24 mouse cellular contexts compared by ENCODE assay signal in the genomic region with DNA sequence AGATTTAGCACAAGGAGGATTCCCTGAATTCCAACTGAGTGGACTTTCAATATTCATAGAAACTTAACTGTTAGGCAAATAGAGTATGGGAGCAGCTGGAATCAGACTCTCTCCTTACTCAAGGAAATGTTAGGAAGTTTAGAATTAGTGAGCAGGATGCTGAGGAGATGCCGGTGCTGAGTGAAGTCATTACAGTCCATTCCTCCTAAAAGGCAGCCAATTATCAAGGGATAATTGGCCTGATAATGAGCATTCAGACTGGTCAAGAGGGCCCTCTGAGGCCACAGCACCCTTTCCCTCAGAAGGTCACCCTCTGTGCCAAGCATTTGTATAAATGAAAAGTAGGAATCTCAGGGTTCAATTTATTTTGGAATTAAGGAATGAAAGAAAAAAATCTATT.
DNase-seq lines count a peak whose midpoint lies in the region; ATAC-seq and TF ChIP-seq lines count a peak whose summit lies in the region.
"Had no signal": no experiment of that assay in that cellular context is flagged by ENCODE, and none has a peak within 500 bp of the region (broad histone marks: within the 10 kb centered on the region; RNA-seq: fewer than 3 reads in every experiment).

No protein-coding gene starts in this region.

- intact Hi-C loops in heart, postnatal 10 days (cut with DNase I): no loop called here

- no peak overlapping the region for H3K4me2 ChIP-seq in forebrain, embryonic 12.5 days
- no peak overlapping the region for H3K4me2 ChIP-seq in forebrain, postnatal 0 days (ENCODE audit: low read depth)
- H3K4me2 ChIP-seq in forebrain, embryonic 13.5 days: no peak overlapping the region
- H3K4me2 ChIP-seq: embryonic facial prominence, embryonic 12.5 days; embryonic facial prominence, embryonic 15.5 days; heart, embryonic 13.5 days; hindbrain, embryonic 13.5 days; intestine, embryonic 15.5 days had no signal

- 0 out of 2 replicates have a peak overlapping the region, but pooled peaks have one; percentile 36 for H3K27ac ChIP-seq in forebrain, embryonic 12.5 days
- H3K27ac ChIP-seq in forebrain, postnatal 0 days (ENCODE audit: low read depth, low read length): no peak overlapping the region
- H3K27ac ChIP-seq in forebrain, embryonic 13.5 days: no peak overlapping the region
- H3K27ac ChIP-seq: embryonic facial prominence, embryonic 12.5 days; embryonic facial prominence, embryonic 15.5 days; heart, adult 2 months; heart, embryonic 10.5 days; heart, embryonic 13.5 days; hindbrain, embryonic 10.5 days; hindbrain, embryonic 13.5 days; intestine, embryonic 15.5 days had no signal

- H3K4me1 ChIP-seq in forebrain, embryonic 12.5 days: peaks cover 4% of the 10 kb centered on the region
- H3K4me1 ChIP-seq in forebrain, postnatal 0 days (ENCODE audit: insufficient read depth): no peaks in the 10 kb centered on the region
- peaks cover 8% of the 10 kb centered on the region for H3K4me1 ChIP-seq in forebrain, embryonic 13.5 days
- H3K4me1 ChIP-seq: embryonic facial prominence, embryonic 12.5 days; embryonic facial prominence, embryonic 15.5 days; heart, embryonic 10.5 days; heart, embryonic 13.5 days; intestine, embryonic 15.5 days had no signal

- no peak overlapping the region for H3K9ac ChIP-seq in forebrain, embryonic 12.5 days
- no peak overlapping the region for H3K9ac ChIP-seq in forebrain, postnatal 0 days
- H3K9ac ChIP-seq in forebrain, embryonic 13.5 days: no peak overlapping the region
- H3K9ac ChIP-seq: embryonic facial prominence, embryonic 12.5 days; embryonic facial prominence, embryonic 15.5 days; heart, embryonic 13.5 days; hindbrain, embryonic 13.5 days; intestine, embryonic 15.5 days had no signal

- H3K9me3 ChIP-seq in forebrain, embryonic 12.5 days: no peaks in the 10 kb centered on the region
- no peaks in the 10 kb centered on the region for H3K9me3 ChIP-seq in forebrain, postnatal 0 days (ENCODE audit: low read length)
- H3K9me3 ChIP-seq in forebrain, embryonic 13.5 days (replicated peaks): no peaks in the 10 kb centered on the region
- H3K9me3 ChIP-seq: embryonic facial prominence, embryonic 12.5 days; embryonic facial prominence, embryonic 15.5 days; heart, embryonic 10.5 days; heart, embryonic 13.5 days; hindbrain, embryonic 10.5 days; hindbrain, embryonic 13.5 days; intestine, embryonic 15.5 days had no signal

- no peak overlapping the region for H3K4me3 ChIP-seq in forebrain, embryonic 12.5 days (replicated peaks)
- no peak overlapping the region for H3K4me3 ChIP-seq in forebrain, postnatal 0 days (ENCODE audit: low read depth, low read length)
- no peak overlapping the region for H3K4me3 ChIP-seq in forebrain, embryonic 13.5 days
- H3K4me3 ChIP-seq: embryonic facial prominence, embryonic 12.5 days; embryonic facial prominence, embryonic 15.5 days; heart, adult 2 months; heart, embryonic 10.5 days; heart, embryonic 13.5 days; hindbrain, embryonic 10.5 days; hindbrain, embryonic 13.5 days; intestine, embryonic 15.5 days had no signal

- no peak for TF ChIP-seq CTCF in forebrain, postnatal 0 days (IDR thresholded peaks at IDR 0.05; ENCODE audit: low read depth)

- H3K36me3 ChIP-seq in forebrain, embryonic 12.5 days (replicated peaks): no peaks in the 10 kb centered on the region
- H3K36me3 ChIP-seq in forebrain, postnatal 0 days (ENCODE audit: insufficient read depth): no peaks in the 10 kb centered on the region
- H3K36me3 ChIP-seq in forebrain, embryonic 13.5 days (ENCODE audit: poor library complexity, severe bottlenecking): no peaks in the 10 kb centered on the region
- H3K36me3 ChIP-seq: embryonic facial prominence, embryonic 12.5 days; embryonic facial prominence, embryonic 15.5 days; heart, embryonic 10.5 days; heart, embryonic 13.5 days; hindbrain, embryonic 10.5 days; hindbrain, embryonic 13.5 days; intestine, embryonic 15.5 days had no signal

- H3K27me3 ChIP-seq in forebrain, embryonic 12.5 days: peaks cover 7% of the 10 kb centered on the region; the same call in 1 of the 2 replicates
- no peaks in the 10 kb centered on the region for H3K27me3 ChIP-seq in forebrain, postnatal 0 days (ENCODE audit: insufficient read depth, low read length)
- no peaks in the 10 kb centered on the region for H3K27me3 ChIP-seq in forebrain, embryonic 13.5 days
- H3K27me3 ChIP-seq: embryonic facial prominence, embryonic 12.5 days; embryonic facial prominence, embryonic 15.5 days; heart, embryonic 13.5 days; intestine, embryonic 15.5 days had no signal

- peak; percentile 51; the same call in 1 of the 2 replicates for ATAC-seq in forebrain, embryonic 12.5 days (ENCODE audit: low FRiP score)
- no peak for ATAC-seq in forebrain, postnatal 0 days
- ATAC-seq in forebrain, embryonic 13.5 days: peak; percentile 41; the same call in 1 of the 2 replicates
- ATAC-seq: activated CD4-positive, CD25-positive, alpha-beta regulatory T cell, adult 4 months; CD4-positive, CD25-positive, alpha-beta regulatory T cell, adult 4 months; intestine, embryonic 15.5 days had no signal

- DNase-seq in forebrain, postnatal 0 days: no peak
- peak; percentile 7 for DNase-seq in retina, postnatal 1 day
- no peak for DNase-seq in heart, postnatal 10 days
- no peak for DNase-seq in lung, adult 18-20 months
- DNase-seq: adrenal gland, adult 8-10 months; adrenal gland, postnatal 25 days; cerebellum, adult 18-20 months; cerebellum, adult 9-10 months; gastrocnemius, postnatal 10 days; gastrocnemius, postnatal 36 days; heart, adult 2 months; heart, postnatal 36 days; kidney, adult 11 months had no signal

- 15% methylated on average over 1 of the region's 1 CpGs for WGBS in forebrain, embryonic 12.5 days
- WGBS in forebrain, postnatal 0 days: 7% methylated on average over 1 of the region's 1 CpGs
- WGBS in forebrain, embryonic 13.5 days: 3% methylated on average over 1 of the region's 1 CpGs
